Comparison of ENCODE assay signal across 8 mouse cellular contexts in the genomic region with DNA sequence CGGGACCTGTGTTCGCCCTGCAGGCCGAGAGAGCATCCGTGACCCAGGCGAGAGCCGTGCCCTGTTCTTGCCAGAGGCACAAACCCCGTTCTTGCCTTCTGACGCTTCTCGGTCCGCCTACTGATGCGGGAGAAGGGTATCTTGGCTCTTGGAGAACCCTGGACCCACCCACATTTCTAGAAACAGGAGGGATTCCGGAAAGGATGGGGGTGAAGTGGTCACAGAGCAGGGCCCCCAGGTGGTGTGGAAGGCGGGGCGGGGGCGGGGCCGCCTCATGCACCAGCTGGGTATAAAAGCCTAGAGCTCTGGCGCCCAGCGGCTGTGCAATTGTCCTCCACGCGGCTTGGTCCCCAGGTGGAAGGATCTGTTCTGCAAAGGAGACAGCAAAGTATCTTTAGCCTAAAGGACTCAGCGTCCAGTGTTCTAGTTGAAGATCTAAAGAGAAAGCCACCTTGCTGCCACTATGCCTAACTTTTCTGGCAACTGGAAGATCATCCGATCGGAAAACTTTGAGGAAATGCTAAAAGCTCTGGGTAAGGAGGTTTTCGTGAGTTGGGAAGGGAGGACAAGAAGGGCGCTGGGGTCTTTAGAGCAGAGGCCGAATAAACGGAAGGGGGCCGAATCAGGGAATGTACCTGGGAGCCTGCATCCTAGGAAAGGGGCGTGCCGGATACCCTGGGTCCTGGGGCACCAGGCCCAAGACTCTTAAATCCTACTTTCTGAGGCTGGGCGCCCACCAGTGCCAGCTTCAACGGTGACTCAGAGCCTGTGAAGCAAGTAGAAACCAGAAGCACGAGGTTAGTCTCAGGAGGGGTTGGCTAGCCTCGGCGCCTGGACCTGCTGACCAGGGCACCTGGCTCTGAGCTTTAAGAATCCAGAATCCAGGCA. TPM values are rescaled to one million over a fixed set of nuclear protein-coding genes. Genes with fewer than 3 reads are reported as not detected.
DNase-seq lines count a peak whose midpoint lies in the region; TF ChIP-seq lines count a peak whose summit lies in the region.

A gene (plus strand): TSS at position 289 of the 888 bp plus-strand sequence.

- H3K4me1 ChIP-seq in forebrain, embryonic 10.5 days = peaks cover 100% of the 10 kb centered on the region
- H3K4me1 ChIP-seq in small intestine, adult 2 months (ENCODE audit: control insufficient read depth, insufficient read depth, insufficient read length, low read length) = no peaks in the 10 kb centered on the region
- no peaks in the 10 kb centered on the region; the same call in 1 of the 2 replicates for H3K4me1 ChIP-seq in thymus, adult 2 months (replicated peaks; ENCODE audit: control insufficient read depth, insufficient read depth, low read length)

- peaks cover 35% of the 10 kb centered on the region for H3K36me3 ChIP-seq in forebrain, embryonic 10.5 days (replicated peaks)
- no peaks in the 10 kb centered on the region for H3K36me3 ChIP-seq in small intestine, adult 2 months (ENCODE audit: control insufficient read depth, insufficient read depth, low read length)
- H3K36me3 ChIP-seq in thymus, adult 2 months (ENCODE audit: control insufficient read depth, insufficient read depth, low read length) = no peaks in the 10 kb centered on the region

- peak within 1 kb of the TSS; percentile 95 for H3K27ac ChIP-seq in forebrain, embryonic 10.5 days
- no peak within 1 kb of the TSS for H3K27ac ChIP-seq in small intestine, adult 2 months (ENCODE audit: insufficient read depth, low read depth, low read length)
- no peak within 1 kb of the TSS for H3K27ac ChIP-seq in thymus, adult 2 months (ENCODE audit: control insufficient read depth, insufficient read depth, low read length)

- peak; percentile 10 for DNase-seq in gastrocnemius, postnatal 10 days
- no peak for DNase-seq in gastrocnemius, adult 18-20 months (ENCODE audit: low spot score)
- DNase-seq in B cell, adult 2 months = peak; percentile 41
- DNase-seq in forebrain, embryonic 10.5 days (ENCODE audit: extremely low spot score, low spot score) = peak; percentile 82
- peak; percentile 36 for DNase-seq in liver
- no peak for DNase-seq in thymus, adult 2 months
- no peak for DNase-seq in left cerebral cortex, adult 11 months (ENCODE audit: low spot score)

- peaks cover 31% of the 10 kb centered on the region for H3K27me3 ChIP-seq in forebrain, embryonic 10.5 days (ENCODE audit: poor library complexity, severe bottlenecking)
- peaks cover 65% of the 10 kb centered on the region for H3K27me3 ChIP-seq in small intestine, adult 2 months (ENCODE audit: control insufficient read depth, insufficient read depth, low read length)
- H3K27me3 ChIP-seq in thymus, adult 2 months (ENCODE audit: control insufficient read depth, insufficient read depth, low read length) = peaks cover 39% of the 10 kb centered on the region

- TF ChIP-seq CTCF in small intestine, adult 2 months (IDR thresholded peaks at IDR 0.05; ENCODE audit: extremely low read depth, insufficient read length, insufficient replicate concordance, low read depth, low read length) = no peak
- TF ChIP-seq CTCF in thymus, adult 2 months (IDR thresholded peaks at IDR 0.05; ENCODE audit: borderline replicate concordance, control insufficient read depth, extremely low read depth, insufficient read depth, low read length, poor library complexity) = no peak

- TF ChIP-seq POLR2A in small intestine, adult 2 months (IDR thresholded peaks at IDR 0.05; ENCODE audit: low read depth, low read length) = no peak
- no peak for TF ChIP-seq POLR2A in thymus, adult 2 months (IDR thresholded peaks at IDR 0.05; ENCODE audit: control insufficient read depth, extremely low read depth, insufficient read depth, low read length, poor library complexity)

- under 1% methylated on average over 35 of the region's 35 CpGs for WGBS in forebrain, embryonic 10.5 days
- WGBS in small intestine, adult 2 months = 7% methylated on average over 35 of the region's 35 CpGs
- 9% methylated on average over 35 of the region's 35 CpGs for WGBS in thymus, adult 2 months

- peak within 1 kb of the TSS; percentile 76 for H3K4me3 ChIP-seq in forebrain, embryonic 10.5 days
- H3K4me3 ChIP-seq in small intestine, adult 2 months (ENCODE audit: low read depth, low read length) = peak within 1 kb of the TSS; percentile 18; the same call in 1 of the 2 replicates
- no peak within 1 kb of the TSS for H3K4me3 ChIP-seq in thymus, adult 2 months (ENCODE audit: control insufficient read depth, insufficient read depth, low read length)

- H3K9me3 ChIP-seq in forebrain, embryonic 10.5 days = no peaks in the 10 kb centered on the region

RNA-seq across cellular contexts. Expression of the gene that starts here (rescaled TPM):
- total RNA-seq in gastrocnemius, postnatal 10 days (2021) = 1 to 10 TPM in 1 of 2 experiments, under 1 TPM in 1; 0.96 to 1.1 TPM
- total RNA-seq in gastrocnemius, adult 18-20 months (2021) = under 1 TPM in 1 of 2 experiments, not detected in 1; 0.57 TPM
- polyA plus RNA-seq in forebrain, embryonic 10.5 days (2016; fragmentation: Nextera tagmentation; extraction: Ambion mirVana) = 834 and 866 TPM in 2 replicates
- polyA plus RNA-seq in small intestine, adult 2 months (2012; rRNA removed) = 0.10 TPM in 1 of 2 replicates, not detected in the other
- 1.6 and 2.3 TPM in 2 replicates for polyA plus RNA-seq in thymus, adult 2 months (2012; rRNA removed)

Comparison
In these comparisons a context has a peak if more than half of its experiments do, and no peak if none do; other contexts are left out.
1. RNA of the gene that starts here (polyA plus RNA-seq): 834 to 866 TPM in forebrain, embryonic 10.5 days; 1.6 to 2.3 TPM in thymus, adult 2 months and 0.10 TPM in small intestine, adult 2 months; every median in the first group is over 100 times any median in the second.
2. DNase-seq: peak in gastrocnemius, postnatal 10 days (single experiment), B cell, adult 2 months (2 of 2), forebrain, embryonic 10.5 days (single experiment) and liver (single experiment); none in gastrocnemius, adult 18-20 months (single experiment), thymus, adult 2 months (single experiment) and left cerebral cortex, adult 11 months (single experiment).